Mouse (Mus musculus): ENCODE results near the gene Tenm3. TPM values are rescaled to one million over a fixed set of nuclear protein-coding genes. Genes with fewer than 3 reads are reported as not detected.
A peak's percentile ranks its signal among the peaks of the same experiment; 100 is the strongest.

Gene Tenm3
- total RNA-seq, 4 experiments from 2014 or later: 10.5 to 12.2 (median 11.8) TPM

DNA sequence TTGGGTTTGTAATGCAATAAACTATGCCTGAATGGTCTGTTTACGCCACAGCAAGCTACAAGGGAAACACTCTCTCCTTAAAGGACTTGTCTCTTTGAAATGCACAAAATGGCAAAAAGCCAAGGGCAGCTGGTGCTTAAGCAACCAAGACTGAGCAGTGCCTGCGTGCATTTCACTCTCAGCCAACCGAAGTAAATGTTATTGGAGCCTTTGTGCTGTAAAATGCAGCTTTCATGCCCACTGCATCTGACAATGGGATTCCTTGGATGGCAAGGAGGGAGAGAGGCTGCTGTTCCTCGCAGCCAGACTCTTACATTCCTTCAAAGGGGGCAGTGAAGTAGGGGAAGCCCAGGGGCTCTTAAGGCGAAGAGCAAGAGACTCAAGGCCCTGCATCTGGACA is 385.4 kb downstream of the Tenm3 start:
- no peak for DNase-seq (ENCODE audit: low spot score in 2 of 2)

GRCm38 (mm10) chr8:48456328-48457124 is 387.2 kb downstream of the Tenm3 start:
- no peak for DNase-seq (ENCODE audit: low spot score in 2 of 2)

- DNase-seq (ENCODE audit: low spot score in 2 of 2): no peak
These were observed 392.5 kb downstream of the Tenm3 start for GRCm38 (mm10) chr8:48451247-48451635.

DNA sequence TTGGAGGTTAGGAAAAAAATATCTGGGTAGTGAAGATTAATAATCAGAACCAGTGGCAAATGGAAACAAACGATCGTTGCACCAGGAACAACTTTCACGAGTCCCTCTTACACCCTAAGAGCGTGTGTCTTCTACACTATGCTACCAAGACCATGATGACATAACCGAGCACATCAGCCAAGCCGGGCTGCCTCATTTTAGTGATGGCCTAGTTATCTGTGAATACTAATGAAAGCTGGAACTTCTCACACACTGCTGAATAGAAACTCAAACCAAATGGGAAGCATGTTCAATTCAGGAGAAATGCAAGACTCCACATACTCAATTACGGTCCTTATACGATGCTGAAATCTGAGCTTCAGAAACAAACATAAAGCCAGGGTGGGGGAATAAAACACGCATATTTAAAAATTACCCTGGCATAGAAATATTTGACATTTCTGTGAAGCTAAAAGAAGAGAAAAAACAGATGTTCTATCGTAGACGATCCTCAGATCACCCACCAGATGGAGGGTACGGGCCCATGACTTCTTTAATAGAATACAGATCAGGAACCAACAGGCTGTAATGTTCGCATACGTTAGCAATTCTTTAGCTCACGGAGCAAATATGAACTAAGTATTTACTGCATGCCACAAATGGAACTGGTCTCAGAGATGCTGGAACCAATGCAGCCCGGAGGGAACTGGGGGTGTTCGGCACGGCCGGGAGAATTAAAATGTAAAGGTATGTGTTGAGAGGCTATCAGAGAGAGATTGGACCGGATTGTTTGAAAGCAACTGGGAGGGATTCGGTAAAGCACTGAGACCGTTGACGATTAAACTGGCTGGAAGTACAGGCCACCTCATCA is 393.1 kb downstream of the Tenm3 start:
- no peak for DNase-seq (ENCODE audit: low spot score in 2 of 2)

GRCm38 (mm10) chr8:48449625-48450024 is 394.1 kb downstream of the Tenm3 start:
- no peak for DNase-seq (ENCODE audit: low spot score in 2 of 2)

- DNase-seq (ENCODE audit: low spot score in 2 of 2): no peak
These were observed 398.1 kb downstream of the Tenm3 start for GRCm38 (mm10) chr8:48445690-48446089.

- DNase-seq (ENCODE audit: low spot score in 2 of 2): no peak
These were observed 404.3 kb downstream of the Tenm3 start for GRCm38 (mm10) chr8:48439491-48439890.

DNA sequence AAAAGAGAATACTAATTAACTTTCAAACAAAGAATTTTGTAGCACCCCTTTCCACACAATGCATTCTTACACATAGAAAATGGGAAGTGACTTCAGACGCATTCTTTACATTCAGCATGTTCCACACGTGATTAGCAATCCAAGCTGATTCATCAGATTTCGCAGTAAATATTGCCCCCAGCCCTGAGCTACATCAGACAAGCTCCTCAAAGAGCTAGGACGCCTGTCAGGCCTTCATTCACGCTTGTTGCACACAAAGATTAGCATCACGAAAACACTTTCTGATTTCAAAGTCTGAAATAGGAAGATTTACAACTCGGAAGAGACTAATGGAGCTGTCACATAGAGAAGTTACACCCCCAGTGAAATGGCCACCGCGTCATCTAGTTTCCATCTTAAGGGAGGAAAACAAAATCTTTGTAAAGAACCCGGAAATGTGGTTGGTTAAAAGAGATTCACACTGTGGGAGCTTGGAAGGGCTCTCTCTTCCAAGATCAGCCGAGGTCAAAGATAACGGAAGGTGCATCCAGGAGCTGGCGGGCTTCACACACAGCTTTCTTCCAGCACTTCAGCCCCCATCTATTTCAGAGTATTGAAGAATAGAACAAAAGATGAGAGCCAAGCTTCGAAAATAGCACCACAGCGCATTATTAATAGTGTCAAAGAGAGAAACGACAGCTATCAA is 406.1 kb downstream of the Tenm3 start:
- DNase-seq (ENCODE audit: low spot score in 2 of 2): no peak

DNA sequence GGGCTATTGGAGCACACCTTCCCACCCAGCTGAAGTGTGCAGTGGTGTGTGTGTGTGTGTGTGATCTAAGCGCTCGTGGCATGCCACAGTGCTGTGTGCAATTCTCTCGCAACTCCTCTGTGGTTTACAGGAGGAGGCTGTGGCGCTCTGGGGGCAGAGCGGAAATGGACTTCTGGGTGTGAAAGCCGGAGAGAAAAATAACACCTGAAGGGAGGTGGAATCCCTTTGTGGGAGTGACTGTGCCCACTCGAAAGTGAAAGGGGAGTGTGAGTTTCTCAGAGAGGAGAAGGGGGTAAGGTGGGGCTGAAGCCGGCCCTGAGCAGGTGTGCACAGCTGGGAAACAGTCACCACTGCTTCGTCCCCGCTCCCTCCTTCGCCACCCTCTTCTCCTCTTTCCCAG is 418.6 kb downstream of the Tenm3 start:
- no peak for DNase-seq (ENCODE audit: low spot score in 2 of 2)

DNA sequence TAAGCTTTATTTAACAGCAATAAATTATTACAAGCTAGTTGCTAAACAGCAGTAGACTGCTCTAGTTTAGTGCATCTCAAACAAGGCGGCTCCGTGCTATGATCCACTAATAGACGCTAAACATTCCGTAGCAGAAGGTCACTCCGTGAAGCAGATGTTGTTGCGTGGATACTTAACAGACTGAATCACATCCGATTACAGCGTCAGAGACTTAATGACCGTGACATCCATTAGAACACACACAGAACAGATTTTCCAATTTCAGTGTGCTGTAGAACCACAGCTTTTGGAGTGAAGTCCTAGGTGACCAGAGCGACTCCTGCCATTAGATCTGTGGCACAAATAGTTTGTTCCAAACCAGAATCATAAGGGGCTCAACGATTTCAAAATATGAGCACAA is 426.0 kb downstream of the Tenm3 start:
- DNase-seq (ENCODE audit: low spot score in 2 of 2): no peak

DNA sequence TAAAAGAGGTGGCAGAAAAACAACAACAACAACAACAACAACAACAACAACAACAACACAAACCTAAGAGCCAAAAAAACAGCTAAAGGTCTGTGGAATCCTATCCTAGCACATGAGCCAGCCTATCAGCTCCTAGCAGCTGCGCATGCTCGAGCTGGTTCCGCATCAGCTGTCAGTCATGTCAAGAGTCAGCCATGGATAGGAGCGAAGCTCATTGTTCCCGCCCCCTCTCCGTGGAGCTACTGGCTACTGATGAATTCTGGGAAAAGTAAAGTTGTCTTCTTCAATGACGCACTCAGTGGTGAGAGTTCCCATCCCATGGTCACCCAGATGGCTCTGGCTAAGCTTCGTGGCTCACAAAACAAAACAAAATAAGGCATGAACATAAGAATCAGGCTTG is 432.8 kb downstream of the Tenm3 start:
- DNase-seq (ENCODE audit: low spot score in 2 of 2): no peak

DNA sequence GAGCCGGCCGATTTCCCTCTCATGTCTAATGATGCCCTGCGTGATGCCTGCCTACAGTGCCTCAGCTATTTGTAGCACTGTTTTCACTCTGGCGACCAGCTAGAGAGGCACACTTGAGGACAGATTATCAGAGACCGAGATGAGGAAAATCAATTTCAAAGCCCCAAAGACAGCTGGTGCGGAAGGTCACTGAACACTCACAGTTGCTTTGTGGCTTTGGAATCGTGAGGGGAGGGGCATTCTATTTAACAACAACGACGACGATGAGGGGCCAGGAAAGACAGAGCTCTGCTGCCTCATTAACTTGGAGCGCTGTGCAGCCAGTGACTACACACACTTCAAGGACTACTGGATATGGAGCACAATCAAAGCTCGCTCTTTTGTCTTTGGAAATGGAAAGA is 443.2 kb downstream of the Tenm3 start:
- DNase-seq (ENCODE audit: low spot score in 2 of 2): no peak

GRCm38 (mm10) chr8:48385833-48386232 is 457.9 kb downstream of the Tenm3 start:
- no peak for DNase-seq (ENCODE audit: low spot score in 2 of 2)

- DNase-seq (ENCODE audit: low spot score in 2 of 2): no peak
These were observed 463.7 kb downstream of the Tenm3 start for GRCm38 (mm10) chr8:48380035-48380434.

DNA sequence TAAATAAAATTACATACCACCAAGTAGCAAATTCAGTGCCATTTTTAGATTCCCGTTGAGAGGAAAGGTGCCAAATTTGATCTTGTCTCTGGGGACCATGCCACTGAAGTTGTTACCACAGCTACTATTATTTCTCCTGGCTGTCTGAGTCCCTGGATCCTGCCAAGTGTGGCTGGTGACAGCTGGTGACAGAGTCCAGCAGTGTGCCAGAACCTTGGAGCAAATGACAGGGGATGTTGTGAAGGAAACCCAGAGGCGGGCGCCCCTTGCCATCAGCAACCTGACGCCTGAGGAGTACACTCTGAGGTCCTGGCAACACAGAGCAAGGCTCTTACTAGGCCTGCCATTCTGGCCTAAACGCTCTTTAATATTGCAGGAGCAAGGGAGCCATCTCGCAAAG is 467.0 kb downstream of the Tenm3 start:
- DNase-seq (ENCODE audit: low spot score in 2 of 2): peak; percentile 74 to 82

DNA sequence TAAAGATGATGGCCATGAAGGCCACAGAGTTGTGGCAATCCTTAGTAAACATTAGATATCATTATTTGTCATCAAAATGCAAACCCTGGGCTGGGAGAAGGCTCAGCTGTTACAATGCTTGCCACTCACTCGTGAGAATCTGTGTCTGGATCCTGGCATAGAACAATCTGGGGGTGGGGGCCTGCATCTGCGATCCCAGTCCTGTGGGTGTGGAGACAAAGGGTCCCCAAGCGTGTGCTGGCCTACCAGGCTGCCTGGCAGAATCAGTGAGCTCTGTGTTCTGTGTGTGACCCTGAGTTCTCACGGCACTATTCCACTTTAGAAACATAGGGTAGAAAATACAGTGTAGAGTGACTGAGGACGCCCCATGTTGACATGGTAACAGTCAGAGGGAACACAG is 468.6 kb downstream of the Tenm3 start:
- no peak for DNase-seq (ENCODE audit: low spot score in 2 of 2)

DNA sequence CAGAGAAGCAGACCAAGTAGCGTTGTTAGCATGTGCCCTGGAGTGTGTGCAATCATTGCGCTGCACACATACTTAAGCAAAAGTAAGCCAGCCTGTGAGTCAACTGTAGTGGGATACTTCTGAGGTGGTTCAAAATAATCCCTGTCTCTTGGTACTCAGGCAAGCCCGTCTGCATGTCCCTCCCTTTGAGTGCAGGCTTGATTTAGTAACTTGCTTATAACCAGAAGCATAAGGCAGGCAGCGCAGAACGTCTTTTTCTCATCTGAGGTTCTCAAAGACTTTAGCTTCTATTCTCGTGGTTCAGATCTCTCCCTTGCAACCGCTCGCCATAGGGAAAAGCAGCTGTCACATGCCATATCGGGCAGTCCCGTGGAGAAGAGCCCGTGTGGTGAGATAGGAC is 470.3 kb downstream of the Tenm3 start:
- no peak for DNase-seq (ENCODE audit: low spot score in 2 of 2)

DNA sequence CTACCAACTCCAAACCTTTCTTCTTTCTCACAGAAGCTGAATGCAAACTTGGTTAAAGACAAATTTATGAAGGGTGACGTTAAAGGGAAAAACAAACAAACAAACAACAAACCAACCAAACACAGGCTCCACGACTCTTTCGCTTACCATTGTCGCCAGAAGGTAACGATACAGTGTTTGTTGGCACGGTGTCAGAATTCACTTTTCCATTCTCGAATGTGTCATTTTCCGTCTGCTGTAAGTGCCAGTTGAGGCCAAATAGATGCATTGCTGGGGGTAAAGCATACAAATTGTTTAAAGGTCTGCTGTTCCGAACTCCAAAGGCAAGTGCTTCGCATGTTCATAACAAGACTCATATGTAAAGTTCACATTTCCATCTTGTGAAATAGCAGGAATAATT is 476.6 kb downstream of the Tenm3 start:
- no peak for DNase-seq (ENCODE audit: low spot score in 2 of 2)

GRCm38 (mm10) chr8:48356849-48357248 is 486.9 kb downstream of the Tenm3 start:
- no peak for DNase-seq (ENCODE audit: low spot score in 2 of 2)

DNA sequence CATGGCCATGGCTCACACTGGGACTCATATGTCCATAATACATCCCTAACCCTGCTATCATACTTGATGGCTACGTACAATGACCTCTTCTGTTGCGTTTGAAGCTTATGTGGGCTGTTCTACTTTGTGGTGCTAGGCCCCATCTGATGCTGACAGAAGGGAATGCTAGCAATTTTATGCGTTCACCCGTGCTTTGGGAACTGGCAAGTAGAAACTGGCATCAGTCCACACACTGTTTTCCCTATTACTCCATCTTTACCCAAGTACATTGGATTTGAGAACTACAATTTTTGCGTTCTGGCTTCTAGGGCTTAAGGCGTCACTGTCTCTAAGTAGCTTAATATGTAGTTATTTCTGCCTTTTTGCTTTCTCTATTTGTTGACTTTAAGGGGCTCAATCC is 490.3 kb downstream of the Tenm3 start:
- DNase-seq (ENCODE audit: low spot score in 2 of 2): no peak

DNA sequence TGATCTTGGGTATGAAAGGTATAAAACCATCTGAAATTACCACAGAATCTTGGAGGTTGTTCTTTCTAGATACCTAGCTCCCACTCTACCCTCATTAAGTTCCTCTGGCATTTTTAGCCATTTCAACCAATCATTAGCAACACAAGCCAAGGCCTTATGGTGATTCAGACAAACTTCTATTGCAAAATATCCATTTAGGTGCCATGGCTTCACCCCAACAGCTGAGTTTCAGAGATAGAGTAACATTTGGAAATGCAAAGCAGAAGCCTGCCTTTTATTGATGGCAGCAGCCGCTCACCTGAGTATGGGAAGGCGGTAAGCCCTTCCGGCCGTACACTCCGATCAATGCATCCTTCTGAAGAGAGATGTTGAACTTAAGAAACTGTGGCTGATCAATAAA is 494.9 kb downstream of the Tenm3 start:
- no peak for DNase-seq (ENCODE audit: low spot score in 2 of 2)

- DNase-seq (ENCODE audit: low spot score in 2 of 2): no peak
These were observed 495.4 kb downstream of the Tenm3 start for GRCm38 (mm10) chr8:48348386-48348785.

Data from gastrocnemius, adult 8-10 months (tissue).